Mouse (Mus musculus): ENCODE results near the gene Vps9d1. TPM values are rescaled to one million over a fixed set of nuclear protein-coding genes. Genes with fewer than 3 reads are reported as not detected.
"Not testable (repeated sequence)": the region's sequence is repeated elsewhere in the genome, so short reads cannot be mapped to it uniquely, and the experiment has no call there.

The Vps9d1 gene
- total RNA-seq (2021), result 10 to 100 TPM; 56.3 to 58.0 TPM
- long read RNA-seq, experiment 1, transcript Vps9d1-203 (15 exons, 2,952 nt), result major isoform, 14 of 41 reads
- long read RNA-seq, experiment 1, partial matches to known transcripts, result 11 of 41 reads
- long read RNA-seq, experiment 1, other reads (novel, unspliced or antisense), result 14 of 41 reads
- long read RNA-seq, experiment 2, transcript Vps9d1-203 (15 exons, 2,952 nt), result major isoform, 11 of 44 reads
- long read RNA-seq, experiment 2, partial matches to known transcripts, result 20 of 44 reads
- long read RNA-seq, experiment 2, other reads (novel, unspliced or antisense), result 13 of 44 reads

DNA sequence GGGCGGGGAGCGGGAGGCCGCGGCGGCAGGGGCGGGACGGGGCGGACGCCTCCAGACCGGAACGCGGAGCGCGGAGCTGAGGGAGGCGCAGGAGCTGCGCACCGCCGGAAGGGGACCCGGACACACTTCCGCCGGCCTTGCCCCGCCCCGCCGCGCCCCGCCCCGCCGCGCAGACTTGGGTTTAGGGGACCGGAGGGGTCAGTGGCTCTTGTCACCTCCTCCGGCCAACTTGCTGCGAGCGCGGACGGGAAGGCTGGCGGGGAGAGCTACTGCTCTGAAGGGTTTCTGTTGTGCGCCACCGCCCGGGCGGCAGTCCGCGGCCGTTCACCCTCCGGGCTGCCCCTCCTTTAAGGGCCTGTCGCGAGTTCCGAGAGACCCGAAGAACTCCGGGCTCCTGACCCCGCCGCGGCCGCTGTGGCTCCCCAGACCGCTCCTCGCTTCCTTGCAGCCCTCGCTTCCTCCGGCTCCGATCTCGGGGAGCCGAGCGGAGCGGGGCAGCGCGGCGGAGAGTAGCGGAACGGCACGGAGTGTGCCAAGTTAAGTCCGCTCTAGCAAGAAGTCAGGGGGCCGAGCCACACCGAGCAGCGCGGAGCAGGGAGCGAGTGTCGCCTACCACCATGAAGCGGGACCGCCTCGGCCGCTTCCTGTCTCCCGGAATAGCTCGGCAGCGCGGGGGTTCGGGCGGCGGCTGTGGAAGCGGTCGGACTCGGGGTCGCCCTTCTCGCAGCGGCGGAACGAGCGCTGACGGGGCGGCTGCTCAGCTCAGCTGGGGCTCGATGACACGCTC, at the start of gene Vps9d1, which contains the start of gene Zfp276:
TSS of gene Vps9d1 (minus strand) at position 250 of the 787 bp plus-strand sequence.
TSS of gene Zfp276 (plus strand) at position 97 of the 787 bp plus-strand sequence.
- DNase-seq (ENCODE audit: low spot score in 2 of 2), result peak; percentile 75 to 81

DNA sequence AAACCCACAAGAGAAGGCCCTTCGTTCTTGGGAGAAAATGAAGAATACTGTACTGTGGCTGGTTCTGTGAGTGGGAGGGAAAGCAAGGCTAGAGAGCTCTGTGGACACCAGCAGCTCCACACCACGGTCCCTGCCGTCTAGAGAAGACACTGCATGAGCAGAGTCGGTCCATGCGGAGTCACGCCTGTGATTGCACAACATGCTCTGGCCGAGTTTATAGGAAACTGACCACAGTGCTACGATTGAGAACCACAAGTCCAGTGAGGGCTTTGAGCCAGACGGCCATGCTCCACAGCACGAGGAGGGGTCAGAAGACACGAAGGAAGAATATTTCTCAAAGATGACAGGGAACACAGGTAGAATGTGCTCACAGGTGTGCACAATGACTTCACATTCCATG, 44.2 kb upstream of the Vps9d1 start:
- DNase-seq (ENCODE audit: low spot score in 2 of 2), result no peak

DNA sequence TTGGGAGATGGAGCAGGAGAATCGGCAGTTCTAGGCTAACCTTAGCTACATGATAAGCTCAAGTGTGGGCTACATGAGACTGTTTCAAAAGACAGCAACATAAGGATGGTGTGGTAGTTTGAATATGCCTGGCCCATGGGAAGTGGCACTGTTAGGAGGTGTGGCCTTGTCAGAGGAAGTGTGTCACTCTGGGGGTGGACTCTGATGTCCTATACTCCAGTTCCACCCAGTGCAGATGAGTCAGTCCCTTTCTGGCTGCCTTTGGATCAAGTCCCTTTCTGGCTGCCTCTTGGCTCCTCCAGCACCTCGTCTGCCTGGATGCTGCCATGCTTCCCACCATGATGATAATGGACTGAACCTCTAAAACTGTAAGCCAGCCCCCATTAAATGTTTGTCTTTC, 38.6 kb upstream of the Vps9d1 start:
- no peak for DNase-seq (ENCODE audit: low spot score in 2 of 2)

GRCm38 (mm10) chr8:123292281-123292680, 38.1 kb upstream of the Vps9d1 start:
- DNase-seq (ENCODE audit: low spot score in 2 of 2), result no peak

DNA sequence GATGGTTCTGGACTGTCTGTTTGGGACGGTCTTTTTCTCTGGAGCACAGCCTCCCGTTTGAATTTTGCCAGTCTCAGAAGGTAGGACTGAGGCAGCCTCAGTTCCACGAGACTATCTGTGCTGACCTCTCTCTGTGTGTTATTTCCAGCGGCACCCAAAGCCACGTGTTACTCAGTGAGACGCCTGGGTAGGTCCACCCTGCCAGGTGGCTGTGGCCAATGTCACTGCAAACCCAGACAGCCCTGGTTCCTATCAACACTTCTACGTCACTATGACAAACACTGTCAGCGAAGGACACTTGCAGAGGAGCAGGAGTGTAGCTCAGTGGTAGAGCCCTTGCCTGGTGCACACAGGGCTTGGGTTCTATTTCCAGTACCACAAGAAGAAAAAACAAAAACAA, 37.6 kb upstream of the Vps9d1 start:
- DNase-seq (ENCODE audit: low spot score in 2 of 2), result no peak

DNA sequence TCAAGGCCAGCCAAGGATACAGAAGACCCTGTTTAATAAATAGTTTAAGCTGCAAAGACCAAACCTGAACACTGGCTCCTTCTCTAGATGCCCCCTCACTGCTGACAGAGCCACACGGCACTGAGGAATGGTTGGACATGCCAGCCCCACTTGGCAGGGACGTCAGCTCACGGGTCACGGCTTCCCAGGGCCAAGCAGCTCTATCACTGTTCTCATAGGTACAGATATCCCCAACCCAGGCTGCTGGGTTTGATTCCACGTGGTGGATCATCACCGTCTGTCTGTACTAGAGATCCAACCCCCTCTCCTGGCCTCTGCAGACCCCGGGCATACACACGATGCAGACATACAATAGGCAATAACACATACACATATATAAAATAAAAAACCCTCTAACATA, 36.5 kb upstream of the Vps9d1 start:
- DNase-seq (ENCODE audit: low spot score in 2 of 2), result no peak

- DNase-seq (ENCODE audit: low spot score in 2 of 2), result peak in 1 of 2 experiments; percentile 26
Measured at GRCm38 (mm10) chr8:123290166-123290565, 36.0 kb upstream of the Vps9d1 start.

- no peak for DNase-seq (ENCODE audit: low spot score in 2 of 2)
Measured at GRCm38 (mm10) chr8:123287362-123287761, 33.2 kb upstream of the Vps9d1 start.

DNA sequence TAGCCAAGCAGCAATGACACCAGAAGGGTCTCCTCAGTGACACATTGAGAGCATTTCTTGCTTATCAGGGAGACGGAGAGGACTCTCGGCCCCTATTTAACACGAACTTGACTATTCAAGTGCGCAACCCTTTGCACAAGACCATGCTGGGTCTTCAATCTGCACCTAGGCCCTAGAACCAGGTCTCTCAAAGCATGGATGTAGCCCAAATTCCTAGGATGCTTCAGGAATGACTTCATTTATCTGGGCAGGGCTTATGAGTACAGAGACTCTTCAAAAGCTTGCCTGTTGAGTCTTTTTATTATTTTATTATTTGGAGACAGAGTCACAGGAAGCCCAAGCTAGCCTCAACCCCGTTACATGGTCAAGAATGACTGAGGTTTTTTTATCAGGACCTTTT, 30.3 kb upstream of the Vps9d1 start:
- DNase-seq (ENCODE audit: low spot score in 2 of 2), result no peak

DNA sequence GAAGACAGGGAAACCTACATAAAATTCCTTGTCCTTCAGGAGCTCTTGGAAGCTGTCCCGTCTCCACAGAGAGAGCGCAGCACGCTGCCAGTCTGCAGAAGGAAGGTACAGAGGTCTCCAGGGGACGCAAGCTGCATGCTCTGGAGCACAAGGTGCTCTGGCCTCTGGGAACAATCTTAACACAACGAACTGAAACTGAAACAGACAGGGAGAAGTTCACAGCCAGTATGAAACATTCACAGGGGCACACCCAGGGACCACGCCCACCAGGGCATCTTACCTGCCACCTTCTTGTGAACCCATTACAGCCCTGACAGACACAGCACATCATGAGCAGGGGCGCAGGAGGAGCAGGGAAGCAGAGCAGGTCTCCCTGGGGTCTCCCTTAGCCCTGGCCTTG, 29.8 kb upstream of the Vps9d1 start:
- no peak for DNase-seq (ENCODE audit: low spot score in 2 of 2)

GRCm38 (mm10) chr8:123282994-123283393, 28.8 kb upstream of the Vps9d1 start:
- DNase-seq (ENCODE audit: low spot score in 2 of 2), result not testable (repeated sequence)

GRCm38 (mm10) chr8:123280302-123281094, 26.4 kb upstream of the Vps9d1 start:
- DNase-seq (ENCODE audit: low spot score in 2 of 2), result no peak

DNA sequence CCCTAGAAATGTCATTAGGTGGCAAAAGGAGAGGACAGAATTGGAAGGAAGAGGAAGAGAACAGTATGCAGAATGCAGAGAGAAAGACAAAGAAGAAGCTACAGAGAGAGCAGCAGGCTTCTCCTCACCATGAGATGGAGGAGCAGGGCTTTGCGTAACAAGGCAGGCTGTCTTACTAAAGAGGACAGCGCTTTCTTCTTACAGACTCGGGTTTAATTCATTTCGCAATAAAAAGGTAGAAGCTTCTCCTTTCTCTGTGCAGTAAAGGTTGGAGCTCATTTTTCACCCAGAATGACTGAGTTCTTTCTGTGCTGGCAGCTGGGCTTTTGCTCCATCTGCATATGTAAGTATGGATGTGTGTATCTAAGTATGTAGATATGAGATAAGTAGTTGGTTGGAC, 25.7 kb upstream of the Vps9d1 start:
- DNase-seq (ENCODE audit: low spot score in 2 of 2), result no peak

GRCm38 (mm10) chr8:123278445-123278844, 24.3 kb upstream of the Vps9d1 start:
- DNase-seq (ENCODE audit: low spot score in 2 of 2), result no peak

GRCm38 (mm10) chr8:123275096-123275495, 20.9 kb upstream of the Vps9d1 start:
- no peak for DNase-seq (ENCODE audit: low spot score in 2 of 2)

- DNase-seq (ENCODE audit: low spot score in 2 of 2), result no peak
Measured at GRCm38 (mm10) chr8:123274447-123274846, 20.3 kb upstream of the Vps9d1 start.

GRCm38 (mm10) chr8:123271901-123272300, 17.8 kb upstream of the Vps9d1 start:
- no peak for DNase-seq (ENCODE audit: low spot score in 2 of 2)

DNA sequence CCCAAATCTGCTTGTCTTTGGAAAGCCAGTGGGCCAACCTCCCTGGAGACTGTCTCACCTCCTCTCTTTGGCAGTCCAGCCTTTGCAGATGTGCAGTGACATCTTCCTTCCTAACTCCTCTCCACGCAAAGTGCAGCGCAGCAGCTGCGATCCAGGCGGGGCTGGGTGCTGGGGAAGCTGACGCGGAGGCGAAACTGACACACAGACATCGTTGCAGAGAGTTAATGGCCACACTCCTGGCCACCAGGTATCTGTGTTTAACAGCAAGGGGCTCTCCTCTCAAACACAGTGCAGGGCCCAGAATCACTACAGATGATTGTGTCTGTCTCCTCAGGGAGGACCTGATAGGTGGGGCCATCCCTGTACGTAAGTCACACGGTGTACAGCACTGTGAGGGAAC, 17.0 kb upstream of the Vps9d1 start:
- no peak for DNase-seq (ENCODE audit: low spot score in 2 of 2)

DNA sequence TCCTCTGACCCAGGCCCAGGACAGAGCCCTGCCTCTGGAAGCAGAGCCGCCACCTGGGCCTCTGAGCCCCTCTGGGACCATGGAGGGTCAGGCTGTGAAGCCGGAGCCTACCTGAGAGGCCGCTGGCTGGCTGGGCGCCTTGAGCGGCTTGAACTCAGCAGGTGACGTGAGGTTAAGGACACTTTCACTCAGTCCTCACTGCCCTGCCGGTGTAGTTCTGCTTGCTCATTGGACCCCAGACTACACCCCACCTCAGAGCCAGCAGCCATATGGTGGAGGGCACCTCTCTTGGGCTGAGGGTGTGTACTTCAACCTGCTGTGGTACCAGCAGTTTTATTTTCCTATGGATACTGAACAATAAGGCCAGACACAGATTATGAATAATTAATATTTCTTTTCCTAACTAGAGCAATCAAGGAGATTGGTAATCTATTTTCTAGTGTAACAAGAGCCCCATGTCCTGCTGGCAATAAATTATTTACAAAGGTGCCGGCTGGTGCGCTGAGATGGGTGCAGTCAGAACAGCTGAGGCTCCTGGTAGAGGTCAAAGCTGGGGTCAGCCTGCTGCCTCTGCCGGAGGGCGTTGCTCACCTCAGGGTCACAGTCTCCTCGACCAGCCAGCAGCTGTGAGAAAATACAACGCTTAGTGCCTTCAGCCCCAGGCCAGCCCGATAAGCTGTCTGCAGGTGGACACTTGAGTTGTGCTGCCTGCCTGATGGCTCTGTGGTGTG, 13.9 kb upstream of the Vps9d1 start:
- DNase-seq (ENCODE audit: low spot score in 2 of 2), result no peak

DNA sequence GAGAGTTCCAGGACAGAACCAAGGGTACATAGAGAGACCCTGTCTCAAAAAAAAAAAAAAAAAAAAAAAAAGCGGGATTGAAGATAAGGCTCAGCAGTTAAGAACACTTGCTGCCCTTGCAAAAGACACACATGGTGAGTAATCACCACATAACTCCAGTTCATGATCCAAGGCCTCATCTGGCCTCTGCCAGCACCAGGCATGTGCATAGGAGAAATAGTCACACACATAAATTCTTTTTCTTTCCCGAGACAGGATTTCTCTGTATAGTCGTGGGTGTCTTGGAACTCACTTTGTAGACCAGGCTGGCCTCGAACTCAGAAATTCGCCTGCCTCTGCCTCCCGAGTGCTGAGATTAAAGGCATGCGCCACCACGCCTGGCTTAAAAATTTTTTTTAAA, 3.4 kb upstream of the Vps9d1 start:
- not testable (repeated sequence) for DNase-seq (ENCODE audit: low spot score in 2 of 2)

DNA sequence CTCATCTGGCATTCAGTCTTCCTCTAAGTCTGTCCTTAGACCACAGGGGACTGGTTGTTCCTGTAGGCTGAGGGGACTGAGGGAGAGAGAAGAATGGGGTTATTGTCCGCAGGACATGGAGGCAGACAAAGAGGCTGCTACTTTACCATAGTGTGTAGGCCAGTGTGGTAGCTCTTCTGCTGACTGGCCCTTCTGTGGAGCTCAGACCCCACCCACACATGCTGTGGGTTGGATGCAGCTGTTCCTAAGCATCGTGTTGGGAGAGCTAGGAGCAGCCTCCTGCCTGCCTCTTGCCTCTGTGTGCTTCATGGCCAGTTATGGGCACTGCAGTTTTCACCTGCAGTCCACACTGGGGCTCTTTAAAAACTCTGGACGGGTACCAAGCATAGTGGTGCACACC, 3.0 kb upstream of the Vps9d1 start:
- DNase-seq (ENCODE audit: low spot score in 2 of 2), result no peak
